Mouse (Mus musculus) myocyte (in vitro differentiated cells): ENCODE measurements around the gene Drc1.

Experiments
- E2F4 ChIP-seq: IDR thresholded peaks from one replicate; pipeline ENCODE4 v1.6.1; 2011; ENCODE audit warnings: mild to moderate bottlenecking, control low read depth, moderate library complexity; ENCODE audit not compliant: insufficient read depth
- MAX ChIP-seq: IDR thresholded peaks from one replicate; pipeline ENCODE4 v1.6.1; 2011; ENCODE audit warnings: low read depth, mild to moderate bottlenecking, control low read depth
- MYOD1 ChIP-seq, 3 experiments: IDR thresholded peaks; one replicate each; pipeline ENCODE4 v1.6.1; 2011; ENCODE audit warnings: control low read depth in 2 of 3, low read depth in 2 of 3, mild to moderate bottlenecking in 2 of 3, moderate library complexity in 1 of 3; ENCODE audit not compliant: insufficient read length in 2 of 3, control insufficient read depth in 1 of 3
- MYOG ChIP-seq, 3 experiments: IDR thresholded peaks; one replicate each; pipeline ENCODE4 v1.6.1; 2011; ENCODE audit warnings: control low read depth in 2 of 3, low read depth in 2 of 3, mild to moderate bottlenecking in 2 of 3; ENCODE audit not compliant: insufficient read length in 2 of 3, control insufficient read depth in 1 of 3, insufficient read depth in 1 of 3
- POLR2A ChIP-seq: IDR thresholded peaks from one replicate; pipeline ENCODE4 v1.6.1; 2011; ENCODE audit warnings: low read depth, mild to moderate bottlenecking, control low read depth, moderate library complexity; ENCODE audit not compliant: insufficient read length
- POLR2AphosphoS2 ChIP-seq: IDR thresholded peaks from one replicate; pipeline ENCODE4 v1.6.1; 2011; ENCODE audit warnings: low read depth, control low read depth; ENCODE audit not compliant: insufficient read length
- SRF ChIP-seq: IDR thresholded peaks from one replicate; pipeline ENCODE4 v1.6.1; 2011; ENCODE audit warnings: low read depth; ENCODE audit not compliant: control insufficient read depth, insufficient read length
- TCF12 ChIP-seq: IDR thresholded peaks from one replicate; pipeline ENCODE4 v1.6.1; 2011; ENCODE audit warnings: mild to moderate bottlenecking, control low read depth; ENCODE audit not compliant: poor library complexity, insufficient read depth, severe bottlenecking
- TCF3 ChIP-seq: IDR thresholded peaks from one replicate; pipeline ENCODE4 v1.6.1; 2011; ENCODE audit warnings: low read depth, control low read depth; ENCODE audit not compliant: insufficient read length

GRCm38 (mm10) chr5:30255567-30256354, 25.4 kb upstream of the Drc1 start:
- no peak for TF ChIP-seq E2F4
- no peak for TF ChIP-seq TCF3
- no peak for TF ChIP-seq POLR2A
- no peak for TF ChIP-seq POLR2AphosphoS2
- TF ChIP-seq MAX: no peak
- TF ChIP-seq TCF12: no peak
- no peak for TF ChIP-seq MYOD1 (IDR thresholded peaks at IDR 0.05; ENCODE audit: control insufficient read depth in 1 of 3, insufficient read length in 2 of 3, low read depth in 2 of 3)
- TF ChIP-seq MYOG (IDR thresholded peaks at IDR 0.05; ENCODE audit: control insufficient read depth in 1 of 3, insufficient read depth in 1 of 3, insufficient read length in 2 of 3, low read depth in 2 of 3): no peak
- no peak for TF ChIP-seq SRF
